Mouse (Mus musculus): Measurements from ENCODE around the gene Klhdc8a. TPM values are rescaled to one million over a fixed set of nuclear protein-coding genes. Genes with fewer than 3 reads are reported as not detected.

The Klhdc8a gene
- total and polyA plus RNA-seq, 3 experiments, result not detected

DNA sequence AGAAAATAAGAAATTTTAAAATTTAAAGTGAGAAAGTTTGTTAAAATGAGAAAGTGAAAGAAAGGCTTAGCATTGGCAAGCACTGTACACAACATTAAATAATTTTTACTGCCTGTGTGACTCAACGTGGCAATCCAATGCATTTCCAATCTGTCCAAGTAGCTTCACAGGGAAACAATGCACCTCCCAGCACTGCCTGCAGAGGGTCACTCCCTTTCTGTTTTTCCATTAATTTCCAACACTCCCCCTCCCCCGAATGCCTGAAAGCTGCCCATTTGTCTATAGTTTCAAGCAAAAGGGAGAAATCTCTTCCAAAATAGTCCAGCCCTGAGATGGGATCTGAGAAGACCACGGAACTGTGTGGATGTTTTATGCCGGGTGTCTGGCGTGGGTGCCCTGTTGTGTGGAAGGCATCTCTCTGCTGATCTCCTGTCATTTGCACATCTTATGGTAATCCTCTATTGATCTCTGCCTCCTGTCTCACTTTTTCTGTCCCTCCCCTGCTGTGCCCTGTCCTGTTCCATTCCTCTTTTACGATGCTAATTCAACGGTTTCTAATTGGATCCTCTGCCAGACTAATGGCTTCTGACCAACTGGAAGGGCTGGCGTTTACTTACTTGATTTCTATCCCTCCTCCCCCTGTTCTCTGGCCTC lies 16.8 kb upstream of the Klhdc8a start:
- H3K79me2 ChIP-seq (replicated peaks; ENCODE audit: control insufficient read depth, extremely low read depth, insufficient read depth, poor library complexity, severe bottlenecking), result no peaks in the 10 kb centered on the region
- TF ChIP-seq EP300 (IDR thresholded peaks at IDR 0.05; ENCODE audit: low read length) (no peak), NELFE (IDR thresholded peaks at IDR 0.05; ENCODE audit: low read depth, low read length) (no peak), USF2 (conservative IDR thresholded peaks at IDR 0.05; ENCODE audit: low read depth, low read length) (no peak), JUND (conservative IDR thresholded peaks at IDR 0.05; ENCODE audit: low read depth, low read length) (no peak), MAFK (IDR thresholded peaks at IDR 0.05; ENCODE audit: insufficient replicate concordance, low read length) (no peak), BHLHE40 (IDR thresholded peaks at IDR 0.05; ENCODE audit: low read depth, low read length) (no peak), POLR2A (IDR thresholded peaks at IDR 0.05; ENCODE audit: low read depth, low read length) (no peak), NRF1 (IDR thresholded peaks at IDR 0.05; ENCODE audit: low read depth, low read length) (no peak)
- H3K4me2 ChIP-seq (ENCODE audit: insufficient read depth, low read depth, poor library complexity, severe bottlenecking), result no peak overlapping the region
- H3K9ac ChIP-seq (ENCODE audit: insufficient read depth, low read depth), result no peak overlapping the region
- no peak overlapping the region for H3K27ac ChIP-seq (ENCODE audit: insufficient read depth, low read depth)
- no peaks in the 10 kb centered on the region for H3K36me3 ChIP-seq (replicated peaks in 1 of 2; ENCODE audit: control insufficient read depth in 1 of 2, insufficient read depth in 1 of 2, low read length in 1 of 2)
- dilution Hi-C loops (cut with MboI; ENCODE audit: extremely low pct_ligation_motif_present, extremely low pct_unique_long_range_greater_than_20kb, low sequenced_read_pairs) (no loop called here), in situ Hi-C loops (cut with MboI; ENCODE audit: low pct_ligation_motif_present, low pct_unique_long_range_greater_than_20kb, low sequenced_read_pairs) (no loop called here)
- no peak overlapping the region for H3K4me3 ChIP-seq (replicated peaks in 1 of 3; ENCODE audit: low read depth in 2 of 3, low read length in 2 of 3, poor library complexity in 1 of 3)
- H3K4me1 ChIP-seq (ENCODE audit: control insufficient read depth in 1 of 2, insufficient read depth in 2 of 2), result peaks cover 0 to 12% of the 10 kb centered on the region in 2 experiments; a peak in 2 of 4 replicates
- no peak for DNase-seq (ENCODE audit: extremely low read depth)
- H3K9me3 ChIP-seq (replicated peaks; ENCODE audit: low read length), result no peaks in the 10 kb centered on the region
- H3K27me3 ChIP-seq (replicated peaks), result no peaks in the 10 kb centered on the region

DNA sequence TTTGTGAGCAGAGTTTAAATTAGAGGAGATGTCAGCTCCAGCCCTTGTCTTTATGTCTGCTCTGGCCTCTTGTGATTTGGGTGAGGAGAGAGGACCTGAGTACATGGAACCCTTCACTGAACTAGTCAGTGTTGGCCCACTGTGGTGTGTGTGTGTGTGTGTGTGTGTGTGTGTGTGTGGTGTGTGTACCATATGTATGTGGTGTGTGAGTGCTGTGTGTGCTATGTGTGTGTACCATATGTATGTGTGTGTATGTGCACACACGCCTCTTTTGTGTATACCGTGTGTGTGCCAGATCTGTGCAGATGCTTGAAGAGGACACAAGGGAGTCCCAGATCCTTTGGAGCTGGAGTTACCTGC lies 16.3 kb upstream of the Klhdc8a start:
- no peak overlapping the region for H3K4me2 ChIP-seq (ENCODE audit: insufficient read depth, low read depth, poor library complexity, severe bottlenecking)
- no peak overlapping the region for H3K27ac ChIP-seq (ENCODE audit: insufficient read depth, low read depth)
- no peaks in the 10 kb centered on the region for H3K36me3 ChIP-seq (replicated peaks in 1 of 2; ENCODE audit: control insufficient read depth in 1 of 2, insufficient read depth in 1 of 2, low read length in 1 of 2)
- no peaks in the 10 kb centered on the region for H3K27me3 ChIP-seq (replicated peaks)
- H3K79me2 ChIP-seq (replicated peaks; ENCODE audit: control insufficient read depth, extremely low read depth, insufficient read depth, poor library complexity, severe bottlenecking), result no peaks in the 10 kb centered on the region
- no peak for DNase-seq (ENCODE audit: extremely low read depth)
- dilution Hi-C loops (cut with MboI; ENCODE audit: extremely low pct_ligation_motif_present, extremely low pct_unique_long_range_greater_than_20kb, low sequenced_read_pairs), result no loop called here
- no peaks in the 10 kb centered on the region for H3K9me3 ChIP-seq (replicated peaks; ENCODE audit: low read length)
- no peak overlapping the region for H3K4me3 ChIP-seq (replicated peaks in 1 of 3; ENCODE audit: low read depth in 2 of 3, low read length in 2 of 3, poor library complexity in 1 of 3)
- TF ChIP-seq ZNF384 (IDR thresholded peaks at IDR 0.05; ENCODE audit: low read depth, low read length) (no peak), MXI1 (IDR thresholded peaks at IDR 0.05; ENCODE audit: low read depth, low read length) (no peak), USF1 (IDR thresholded peaks at IDR 0.05; ENCODE audit: low read depth, low read length) (no peak), UBTF (IDR thresholded peaks at IDR 0.05; ENCODE audit: low read depth, low read length) (no peak)
- H3K4me1 ChIP-seq (ENCODE audit: control insufficient read depth in 1 of 2, insufficient read depth in 2 of 2), result peaks cover 0 to 16% of the 10 kb centered on the region in 2 experiments; a peak in 2 of 4 replicates
- H3K9ac ChIP-seq (ENCODE audit: insufficient read depth, low read depth), result no peak overlapping the region
- in situ Hi-C loops (cut with MboI; ENCODE audit: low pct_ligation_motif_present, low pct_unique_long_range_greater_than_20kb, low sequenced_read_pairs), result no loop called here

- H3K79me2 ChIP-seq (replicated peaks; ENCODE audit: control insufficient read depth, extremely low read depth, insufficient read depth, poor library complexity, severe bottlenecking), result no peaks in the 10 kb centered on the region
- no peak for DNase-seq (ENCODE audit: extremely low read depth)
- H3K4me1 ChIP-seq (ENCODE audit: control insufficient read depth in 1 of 2, insufficient read depth in 2 of 2), result peaks cover 0 to 25% of the 10 kb centered on the region in 2 experiments; a peak in 2 of 4 replicates
- no peaks in the 10 kb centered on the region for H3K27me3 ChIP-seq (replicated peaks)
- H3K36me3 ChIP-seq (replicated peaks in 1 of 2; ENCODE audit: control insufficient read depth in 1 of 2, insufficient read depth in 1 of 2, low read length in 1 of 2), result no peaks in the 10 kb centered on the region
- no peak overlapping the region for H3K9ac ChIP-seq (ENCODE audit: insufficient read depth, low read depth)
- no peak overlapping the region for H3K4me2 ChIP-seq (ENCODE audit: insufficient read depth, low read depth, poor library complexity, severe bottlenecking)
- no peak overlapping the region for H3K4me3 ChIP-seq (replicated peaks in 1 of 3; ENCODE audit: low read depth in 2 of 3, low read length in 2 of 3, poor library complexity in 1 of 3)
- in situ Hi-C loops (cut with MboI; ENCODE audit: low pct_ligation_motif_present, low pct_unique_long_range_greater_than_20kb, low sequenced_read_pairs) (no loop called here), dilution Hi-C loops (cut with MboI; ENCODE audit: extremely low pct_ligation_motif_present, extremely low pct_unique_long_range_greater_than_20kb, low sequenced_read_pairs) (no loop called here)
- TF ChIP-seq E2F4 (IDR thresholded peaks at IDR 0.05; ENCODE audit: insufficient replicate concordance, low read depth, low read length) (no peak), MEF2A (IDR thresholded peaks at IDR 0.05; ENCODE audit: borderline replicate concordance, low read depth, low read length) (no peak), BHLHE40 (IDR thresholded peaks at IDR 0.05; ENCODE audit: low read depth, low read length) (no peak), CTCF (conservative IDR thresholded peaks at IDR 0.05 in 1 of 2, IDR thresholded peaks at IDR 0.05 in 1 of 2; ENCODE audit: low read depth in 2 of 2, low read length in 2 of 2) (no peak), ZC3H11A (IDR thresholded peaks at IDR 0.05; ENCODE audit: low read depth, low read length) (no peak)
- H3K27ac ChIP-seq (ENCODE audit: insufficient read depth, low read depth), result no peak overlapping the region
- no peaks in the 10 kb centered on the region for H3K9me3 ChIP-seq (replicated peaks; ENCODE audit: low read length)
These were observed 15.4 kb upstream of the Klhdc8a start for GRCm38 (mm10) chr1:132283018-132283417.
